Mouse (Mus musculus) ZHBTc4 (cell line): ENCODE measurements around the gene Apbb2.

ENCODE experiments used
- DNase-seq: peaks from one replicate; pipeline ENCODE4 v3.0.0-alpha.2; 2011; ENCODE audit warnings: low read depth, low spot score

Gene Apbb2

DNA sequence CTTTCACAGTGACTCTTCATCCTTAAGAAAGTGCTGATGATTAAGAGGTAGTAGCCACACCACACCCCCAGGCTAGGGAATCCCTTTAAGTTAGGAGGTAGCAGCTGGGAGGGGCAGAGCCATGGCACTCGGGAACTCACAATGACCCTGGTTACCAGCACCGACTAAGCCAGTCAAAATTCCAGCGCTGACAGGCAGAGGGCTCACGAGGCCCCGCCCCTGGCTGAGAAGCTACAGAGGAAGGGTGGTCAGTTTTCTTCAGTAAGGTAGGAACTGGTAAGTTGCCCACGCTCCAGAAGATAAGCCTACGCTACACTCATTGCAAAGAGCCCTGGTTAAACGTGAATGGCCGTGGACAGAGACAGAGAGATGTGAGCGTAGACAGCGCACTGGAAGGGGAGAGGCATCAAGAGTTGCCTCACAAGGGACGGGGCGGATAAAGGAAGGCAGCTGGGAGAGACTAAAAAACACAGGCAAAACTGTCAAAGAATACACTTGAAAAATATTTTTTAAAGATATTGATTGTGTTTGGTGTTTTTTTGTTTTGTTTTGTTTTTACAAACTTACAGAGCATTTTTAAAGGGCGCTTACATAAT is 100.1 kb downstream of the Apbb2 start:
- DNase-seq = peak; percentile 77

- no peak for DNase-seq
These were observed 101.1 kb downstream of the Apbb2 start for GRCm38 (mm10) chr5:66517503-66517902.

- DNase-seq = no peak
These were observed 102.3 kb downstream of the Apbb2 start for GRCm38 (mm10) chr5:66516311-66516710.

GRCm38 (mm10) chr5:66515271-66515670 is 103.3 kb downstream of the Apbb2 start:
- DNase-seq = no peak

- DNase-seq = no peak
These were observed 103.9 kb downstream of the Apbb2 start for GRCm38 (mm10) chr5:66514659-66515058.

- no peak for DNase-seq
These were observed 105.2 kb downstream of the Apbb2 start for GRCm38 (mm10) chr5:66513412-66513811.

GRCm38 (mm10) chr5:66512519-66512918 is 106.1 kb downstream of the Apbb2 start:
- DNase-seq = no peak

GRCm38 (mm10) chr5:66510716-66511115 is 107.9 kb downstream of the Apbb2 start:
- no peak for DNase-seq

- no peak for DNase-seq
These were observed 109.4 kb downstream of the Apbb2 start for GRCm38 (mm10) chr5:66509151-66509550.

DNA sequence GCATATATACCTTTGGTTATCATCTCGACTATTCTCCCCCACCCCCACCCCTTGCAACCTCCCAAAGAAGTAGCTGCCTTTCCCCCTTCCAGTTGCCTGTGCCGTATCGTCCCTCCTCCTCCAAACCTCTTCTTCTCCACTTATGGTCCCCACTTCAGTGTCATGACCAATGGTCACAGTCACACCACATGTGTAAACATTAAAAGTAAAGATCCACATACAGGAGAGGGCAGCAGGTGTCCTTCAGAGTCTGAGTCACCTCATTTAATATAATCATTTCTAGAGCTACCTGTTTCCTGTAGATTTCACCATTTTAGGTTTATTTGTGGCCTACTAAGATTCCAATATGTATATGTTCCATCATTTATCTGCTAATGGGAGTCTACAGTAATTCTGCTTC is 113.0 kb downstream of the Apbb2 start:
- DNase-seq = no peak

DNA sequence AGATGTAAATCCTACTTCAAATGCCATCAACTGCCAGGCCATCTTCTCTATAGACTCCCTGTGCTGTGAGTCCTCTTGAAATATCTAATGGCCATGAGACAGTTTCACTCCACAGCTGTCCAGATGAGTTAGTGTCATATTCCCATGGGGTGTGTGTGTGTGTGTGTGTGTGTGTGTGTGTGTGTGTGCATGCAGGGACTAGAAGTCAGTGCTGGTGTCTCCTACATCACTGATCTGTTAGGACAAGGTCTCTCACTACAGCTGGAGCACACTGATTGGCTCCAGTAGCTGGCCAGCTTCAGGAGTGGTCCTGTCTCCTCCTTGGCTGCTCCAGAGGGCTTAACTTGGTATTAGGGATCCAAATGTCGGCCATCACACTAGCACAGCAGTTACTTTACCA is 113.5 kb downstream of the Apbb2 start:
- no peak for DNase-seq

- no peak for DNase-seq
These were observed 114.2 kb downstream of the Apbb2 start for GRCm38 (mm10) chr5:66504434-66504747.

GRCm38 (mm10) chr5:66503557-66504433 is 114.8 kb downstream of the Apbb2 start:
- DNase-seq = peak; percentile 61

GRCm38 (mm10) chr5:66503033-66503432 is 115.6 kb downstream of the Apbb2 start:
- no peak for DNase-seq

- DNase-seq = no peak
These were observed 119.0 kb downstream of the Apbb2 start for GRCm38 (mm10) chr5:66499621-66500020.

- no peak for DNase-seq
These were observed 120.4 kb downstream of the Apbb2 start for GRCm38 (mm10) chr5:66498140-66498539.

GRCm38 (mm10) chr5:66497479-66498087 is 121.0 kb downstream of the Apbb2 start:
- no peak for DNase-seq

DNA sequence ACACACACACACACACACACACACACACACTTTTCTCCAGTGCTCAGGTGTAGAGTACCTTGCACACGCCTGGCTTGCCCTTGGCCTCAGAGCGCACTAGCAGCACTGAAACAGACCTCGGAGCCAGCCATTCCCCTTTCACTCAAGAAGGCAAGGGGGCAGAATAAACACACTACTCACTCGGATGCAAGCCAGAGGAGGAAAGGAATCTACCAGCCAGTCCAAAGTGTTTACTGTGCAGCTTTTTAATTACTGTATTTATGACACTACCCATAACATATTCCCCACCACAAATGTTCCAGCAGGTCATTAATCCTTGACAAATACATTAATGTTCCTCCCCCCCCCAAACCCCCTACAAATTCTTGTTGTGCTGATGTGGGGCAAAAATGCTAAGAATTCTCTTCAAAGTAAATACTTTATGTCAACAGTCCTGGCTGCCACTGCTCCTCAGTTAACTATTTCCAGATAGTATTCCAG is 121.7 kb downstream of the Apbb2 start:
- no peak for DNase-seq

DNA sequence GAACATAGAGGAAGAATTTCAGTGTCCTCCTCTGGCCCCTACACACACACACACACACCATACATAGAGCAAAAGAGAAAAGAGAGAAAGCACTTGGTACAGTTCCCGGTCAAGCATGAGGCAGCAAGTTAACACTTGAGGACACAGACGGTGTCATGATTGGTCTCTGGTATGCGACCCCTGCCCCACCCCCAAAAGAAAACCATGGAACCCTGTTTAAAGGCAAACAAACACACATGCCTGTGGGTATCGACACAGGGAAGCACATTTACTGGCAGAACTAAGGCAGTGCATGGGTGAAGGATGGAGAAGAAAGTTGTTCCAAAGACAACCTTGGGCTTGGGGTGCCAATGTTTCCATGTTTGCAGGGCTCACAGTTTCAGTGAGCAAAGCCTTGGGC is 123.9 kb downstream of the Apbb2 start:
- DNase-seq = no peak

- DNase-seq = no peak
These were observed 126.0 kb downstream of the Apbb2 start for GRCm38 (mm10) chr5:66492563-66492960.

GRCm38 (mm10) chr5:66491907-66492562 is 126.5 kb downstream of the Apbb2 start:
- DNase-seq = no peak

DNA sequence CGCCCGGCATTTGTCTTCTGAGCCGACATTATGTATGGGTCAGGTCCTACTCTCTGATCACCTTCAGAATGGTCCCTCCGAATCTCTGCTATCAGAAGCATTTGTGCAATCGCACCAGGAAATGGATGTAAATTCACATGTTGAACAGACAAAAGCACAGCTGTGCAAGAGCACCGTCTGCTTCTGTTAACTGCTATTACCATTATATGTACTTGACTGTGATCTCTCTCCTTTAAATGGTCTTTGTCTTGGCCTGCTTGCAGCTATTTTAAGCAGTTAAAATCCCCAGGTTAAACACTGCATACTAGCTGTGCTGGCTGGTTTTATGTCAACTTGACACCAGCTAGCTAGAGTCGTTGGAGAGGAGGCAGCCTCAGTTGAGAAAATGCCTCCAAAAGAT is 132.6 kb downstream of the Apbb2 start:
- peak; percentile 59 for DNase-seq
